Mouse (Mus musculus) splenic B cell, adult 2 months (primary cell): ENCODE measurements around the gene Lrrc17.
"Not testable (repeated sequence)": the region's sequence is repeated elsewhere in the genome, so short reads cannot be mapped to it uniquely, and the experiment has no call there.

Source experiments
- DNase-seq: peaks from one replicate; pipeline ENCODE4 v3.0.0-alpha.2; 2011; ENCODE audit warnings: low read depth, low spot score
- H3K27me3 ChIP-seq: 2 replicates; pipeline ENCODE4 v1.6.1; 2012; ENCODE audit warnings: mild to moderate bottlenecking, low read length, moderate library complexity, mixed read lengths; ENCODE audit not compliant: control insufficient read depth, poor library complexity, insufficient read depth, severe bottlenecking
- H3K36me3 ChIP-seq: 2 replicates; pipeline ENCODE4 v1.6.1; 2012; ENCODE audit warnings: mild to moderate bottlenecking, low read length, moderate library complexity, mixed read lengths; ENCODE audit not compliant: control insufficient read depth, poor library complexity, insufficient read depth, severe bottlenecking

The Lrrc17 gene

GRCm38 (mm10) chr5:21608311-21609304 is 65.2 kb downstream of the Lrrc17 start:
- DNase-seq, result no peak
- no peaks in the 10 kb centered on the region for H3K36me3 ChIP-seq
- H3K27me3 ChIP-seq, result no peaks in the 10 kb centered on the region

- Histone ChIP-seq H3K36me3 (no peaks in the 10 kb centered on the region), H3K27me3 (no peaks in the 10 kb centered on the region)
- no peak for DNase-seq
These were observed 67.6 kb downstream of the Lrrc17 start for GRCm38 (mm10) chr5:21610996-21611395.

- not testable (repeated sequence) for H3K36me3 ChIP-seq, H3K27me3 ChIP-seq, DNase-seq
These were observed 70.9 kb downstream of the Lrrc17 start for GRCm38 (mm10) chr5:21614299-21614698.

GRCm38 (mm10) chr5:21616450-21617009 is 73.2 kb downstream of the Lrrc17 start:
- no peak for DNase-seq
- Histone ChIP-seq H3K36me3 (no peaks in the 10 kb centered on the region), H3K27me3 (no peaks in the 10 kb centered on the region)
